Mouse (Mus musculus) urinary bladder, postnatal 10 days (tissue): ENCODE measurements at regions not wholly inside any gene's neighbourhood (a gene's known extent, or its start where the extent isn't known, plus 50 kb on each side); places are given as distances from the start of the nearest gene placed in this dataset.

Experiments
- DNase-seq: peaks from one replicate; pipeline ENCODE4 v3.0.0; 2022; ENCODE audit warnings: low spot score

DNA sequence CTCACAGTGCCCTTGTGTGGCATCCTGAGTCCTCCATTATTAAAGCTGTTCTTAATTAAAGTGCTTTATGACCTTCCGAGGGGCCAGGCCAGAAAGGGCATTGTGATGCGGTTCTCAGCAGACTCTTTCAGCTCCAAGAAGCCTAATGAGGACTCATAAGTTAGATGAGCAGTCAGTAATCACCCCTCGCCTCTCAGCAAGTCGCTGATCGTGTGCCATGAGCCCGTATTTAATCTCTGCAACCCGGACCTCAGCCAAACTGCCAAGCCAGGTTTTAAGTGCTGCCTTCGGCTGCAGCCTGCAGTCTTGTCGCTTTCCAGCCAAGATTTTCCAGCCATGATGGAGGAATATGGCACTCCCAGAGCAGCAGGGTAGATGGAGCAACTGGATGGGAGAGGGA lies 56.1 kb upstream of the Rbfox1 start:
- DNase-seq: no peak

DNA sequence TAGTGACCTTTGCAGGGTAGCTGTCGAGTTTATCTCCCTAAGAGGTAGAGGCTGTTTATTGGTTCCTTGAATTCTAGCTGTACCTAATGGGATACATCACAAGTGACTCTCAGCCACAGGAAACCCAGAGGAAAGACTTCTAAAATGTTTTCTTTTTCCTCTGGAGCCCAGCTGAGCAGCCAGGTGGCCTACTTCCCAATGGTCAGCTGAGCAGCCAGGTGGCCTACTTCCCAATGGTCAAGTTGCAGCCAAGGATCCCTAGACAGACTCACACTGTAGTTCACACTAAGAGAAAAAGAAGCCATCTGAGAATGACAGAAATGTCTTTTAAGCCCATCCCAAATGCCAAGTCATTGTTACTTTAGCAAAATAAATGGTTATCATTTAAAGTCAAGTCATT lies 61.8 kb upstream of the Rbfox1 start:
- DNase-seq: no peak

- DNase-seq: no peak
Observed at GRCm38 (mm10) chr16:5817166-5817565, 68.0 kb upstream of the Rbfox1 start.

DNA sequence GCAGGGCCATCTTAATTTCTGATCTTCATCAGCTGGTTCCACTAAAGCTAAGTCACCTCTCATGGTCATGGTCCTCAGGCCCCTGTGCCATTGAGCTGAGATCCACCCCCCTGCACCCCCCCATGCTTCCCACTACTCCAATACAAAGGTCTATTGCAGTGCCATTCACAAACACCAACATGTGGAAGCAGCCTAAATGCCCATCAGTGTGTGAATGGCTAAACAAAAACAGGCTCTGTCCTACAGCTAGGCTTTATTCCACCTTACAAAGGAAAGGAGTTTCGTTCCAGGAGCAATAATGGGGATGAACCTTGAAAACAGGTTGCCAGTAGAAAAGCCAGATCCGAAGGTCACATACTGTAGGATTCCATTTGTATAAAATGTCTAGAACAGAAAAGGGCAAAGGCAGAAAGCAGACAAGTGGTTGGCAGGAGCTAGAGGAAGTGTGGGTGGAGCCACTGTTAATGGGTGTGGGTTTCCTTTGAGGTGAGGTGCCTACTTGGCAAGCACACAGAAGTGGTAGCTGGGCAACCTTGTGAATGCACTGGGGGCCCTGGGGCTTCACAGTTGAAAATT lies 72.8 kb upstream of the Rbfox1 start:
- DNase-seq: no peak

DNA sequence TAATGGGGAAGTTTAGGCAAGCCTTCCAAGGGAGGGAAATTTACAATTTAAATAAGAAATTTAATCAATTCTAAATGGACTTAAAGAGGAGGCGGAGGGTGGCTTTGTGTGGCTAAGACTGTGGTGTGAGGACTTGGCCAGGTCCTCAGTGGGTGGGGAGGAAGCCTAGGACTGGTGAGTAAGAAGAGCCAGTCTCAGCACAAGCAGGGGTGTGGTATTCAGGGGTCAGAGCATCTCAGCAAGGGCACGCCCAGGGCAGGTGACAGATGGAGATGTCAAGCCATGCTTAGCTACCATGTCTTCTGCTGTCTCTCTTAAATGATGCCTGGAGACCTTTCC lies 73.5 kb upstream of the Rbfox1 start:
- no peak for DNase-seq

GRCm38 (mm10) chr16:5810986-5811653 lies 74.0 kb upstream of the Rbfox1 start:
- no peak for DNase-seq

GRCm38 (mm10) chr16:5798188-5798587 lies 87.0 kb upstream of the Rbfox1 start:
- DNase-seq: no peak

- no peak for DNase-seq
Observed at GRCm38 (mm10) chr16:5792216-5792615, 92.9 kb upstream of the Rbfox1 start.

DNA sequence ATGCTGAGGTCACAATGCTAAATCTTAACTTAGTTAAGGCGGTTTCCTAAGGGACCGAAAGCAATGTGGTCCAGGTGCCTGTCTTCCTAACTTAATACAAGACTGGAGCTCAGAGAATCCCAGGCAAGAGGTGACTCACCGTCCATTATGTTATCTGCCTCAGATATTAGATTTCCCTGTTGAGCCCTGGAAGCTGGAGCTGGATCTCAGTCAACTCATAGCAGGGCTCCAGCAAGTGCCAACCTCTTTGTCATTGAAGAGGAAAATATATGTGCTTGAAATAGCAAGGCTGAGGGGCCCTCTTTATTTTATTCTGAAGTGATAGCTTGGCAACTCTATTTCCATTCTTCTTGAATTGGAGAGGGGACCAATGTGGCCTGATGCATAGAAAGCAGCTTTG lies 95.0 kb upstream of the Rbfox1 start:
- no peak for DNase-seq

DNA sequence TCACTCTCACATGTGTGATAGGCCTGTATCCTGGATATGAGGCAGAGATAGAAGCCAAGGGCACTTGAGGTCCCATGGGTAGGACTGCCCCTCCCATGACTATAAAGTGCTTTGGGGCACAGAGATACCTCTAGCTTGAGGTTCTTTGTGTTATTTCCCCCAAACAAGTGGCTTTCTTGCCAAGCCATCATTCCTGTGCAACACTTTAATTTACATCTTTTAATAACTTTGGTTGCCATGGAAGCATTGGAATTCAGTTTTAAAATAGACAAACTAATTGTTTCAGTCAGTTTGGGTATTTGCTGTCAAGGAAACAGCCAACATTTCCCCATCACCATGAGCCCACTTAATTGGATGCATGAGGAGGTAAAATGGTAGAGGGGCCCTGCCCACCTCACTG lies 97.9 kb upstream of the Rbfox1 start:
- no peak for DNase-seq

DNA sequence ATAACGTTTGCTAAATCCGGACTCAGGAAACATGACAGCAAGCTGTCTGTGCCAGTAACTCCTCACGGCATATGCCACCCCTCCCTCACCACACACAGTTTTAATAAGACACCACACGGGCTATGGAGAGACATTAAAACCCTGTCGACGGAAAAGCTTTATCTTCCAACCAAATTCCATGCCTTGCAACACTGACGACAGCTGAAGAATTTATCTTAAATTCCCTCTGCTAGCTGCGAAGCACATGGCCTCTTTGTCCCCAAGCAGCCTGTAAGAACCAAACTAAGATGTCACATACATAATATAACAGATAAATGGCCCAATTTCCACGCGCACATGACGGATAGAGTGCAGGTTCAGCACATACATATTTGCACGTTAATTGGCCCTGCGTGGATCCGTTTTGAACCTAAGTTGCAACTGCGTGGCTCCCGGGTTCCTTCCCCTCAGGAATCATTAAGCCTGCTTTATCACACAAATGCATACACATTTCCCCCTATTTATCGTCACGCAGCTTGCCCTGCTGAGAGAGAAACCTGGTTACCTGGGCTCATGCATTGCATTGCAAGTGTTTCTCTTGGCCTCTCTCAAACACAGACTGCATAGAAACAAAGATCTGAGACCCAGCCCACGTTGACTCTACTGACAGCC lies 118.3 kb upstream of the Rbfox1 start:
- DNase-seq: no peak

DNA sequence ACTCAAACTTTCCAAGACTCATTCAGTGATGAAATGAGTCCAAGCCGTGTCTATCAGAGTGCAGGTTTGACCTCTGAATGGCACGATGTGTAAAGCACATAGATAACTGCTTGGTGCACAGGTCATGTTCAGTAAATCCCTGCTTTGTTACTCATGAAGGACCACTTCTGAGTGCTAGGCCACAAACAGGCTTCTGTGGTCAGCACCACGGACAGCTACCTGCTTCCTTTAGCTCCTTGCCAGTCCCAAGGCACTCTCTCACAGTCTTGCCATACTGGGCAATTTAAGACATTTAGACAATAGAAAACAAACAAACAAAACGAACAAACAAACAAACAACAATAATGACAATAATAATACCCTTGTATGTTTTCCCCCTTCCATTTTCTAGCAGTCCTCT lies 120.0 kb upstream of the Rbfox1 start:
- no peak for DNase-seq

DNA sequence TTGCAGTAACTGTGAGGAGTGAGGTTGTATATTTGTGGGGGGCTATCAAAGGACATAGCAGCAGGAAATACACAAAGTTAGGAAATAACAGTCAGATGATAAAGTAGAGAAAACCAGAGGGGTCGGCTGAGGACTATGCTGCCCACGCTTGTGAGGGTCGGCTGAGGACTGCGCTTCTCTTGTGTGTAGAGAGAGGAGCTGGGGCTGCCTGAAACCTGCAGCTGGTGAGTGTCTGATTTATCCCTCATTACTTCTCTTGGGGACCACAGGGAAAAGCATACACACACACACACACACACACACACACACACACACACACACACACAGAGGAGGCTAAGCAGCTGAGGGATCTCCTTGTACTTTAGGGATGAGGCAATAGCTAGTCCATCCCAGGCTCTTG lies 124.3 kb upstream of the Rbfox1 start:
- DNase-seq: no peak

DNA sequence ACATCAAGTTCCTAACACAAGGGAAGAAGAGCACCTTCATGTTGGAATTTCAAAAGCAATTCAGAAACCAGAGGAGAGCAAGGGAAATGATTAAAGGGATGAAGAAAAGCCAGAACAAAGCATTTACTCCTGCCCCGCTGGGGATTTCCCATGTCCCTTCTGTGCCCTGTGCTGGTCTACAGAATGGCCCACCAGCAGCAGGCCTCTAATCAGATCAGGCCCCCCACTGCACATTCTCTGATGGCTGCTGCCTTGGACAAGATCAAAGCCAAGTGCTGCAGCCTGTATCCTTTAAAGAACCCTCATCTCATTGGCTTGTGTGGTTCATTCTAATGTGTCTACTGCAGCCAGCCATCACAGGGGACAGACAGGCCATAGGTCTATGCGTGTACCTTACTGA lies 126.1 kb upstream of the Rbfox1 start:
- DNase-seq: no peak

GRCm38 (mm10) chr16:5742716-5743507 lies 142.2 kb upstream of the Rbfox1 start:
- no peak for DNase-seq

- no peak for DNase-seq
Observed at GRCm38 (mm10) chr16:5740776-5741175, 144.4 kb upstream of the Rbfox1 start.

GRCm38 (mm10) chr16:5733608-5734007 lies 151.5 kb upstream of the Rbfox1 start:
- DNase-seq: no peak

GRCm38 (mm10) chr16:5722506-5722905 lies 162.6 kb upstream of the Rbfox1 start:
- DNase-seq: no peak

DNA sequence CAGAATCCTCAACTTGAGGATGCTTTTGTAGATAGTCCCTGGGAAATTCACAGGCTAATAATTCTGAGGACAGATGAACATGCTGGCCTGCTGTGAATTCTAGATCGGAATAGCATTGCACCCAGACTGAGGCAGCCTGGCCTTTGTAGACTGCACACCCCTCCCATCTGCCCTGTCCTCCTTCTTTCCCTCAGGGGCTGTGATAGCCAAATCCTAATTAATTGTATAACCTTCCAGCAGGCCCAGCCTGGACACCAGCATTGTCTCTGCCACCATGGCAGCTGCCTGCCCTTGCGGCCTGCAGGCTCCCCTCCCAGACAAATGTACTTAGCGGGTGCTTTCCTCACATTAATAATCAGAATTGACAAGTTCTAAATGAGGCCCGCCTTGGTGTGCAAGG lies 171.7 kb upstream of the Rbfox1 start:
- no peak for DNase-seq

DNA sequence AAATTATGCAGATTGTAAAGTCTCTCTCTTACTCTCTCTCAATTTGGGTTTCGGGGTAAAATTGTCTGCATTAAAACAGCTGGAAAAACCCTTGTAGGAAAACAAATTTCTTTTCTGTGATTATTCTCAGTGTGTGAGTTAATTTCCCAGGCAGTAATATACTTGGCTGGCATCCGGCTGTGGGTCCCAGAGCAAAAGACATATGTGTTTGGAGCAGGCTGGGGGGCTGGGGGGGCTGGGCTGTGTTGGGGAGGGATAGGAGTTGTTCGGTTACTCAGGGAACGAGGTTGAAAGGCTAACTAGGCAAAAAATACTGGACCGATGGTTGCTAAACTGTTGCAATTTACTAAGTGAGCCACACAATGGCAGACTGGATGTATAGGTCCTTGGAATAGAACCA lies 175.3 kb upstream of the Rbfox1 start:
- no peak for DNase-seq

- DNase-seq: no peak
Observed at GRCm38 (mm10) chr16:5700731-5701255, 184.4 kb upstream of the Rbfox1 start.

DNA sequence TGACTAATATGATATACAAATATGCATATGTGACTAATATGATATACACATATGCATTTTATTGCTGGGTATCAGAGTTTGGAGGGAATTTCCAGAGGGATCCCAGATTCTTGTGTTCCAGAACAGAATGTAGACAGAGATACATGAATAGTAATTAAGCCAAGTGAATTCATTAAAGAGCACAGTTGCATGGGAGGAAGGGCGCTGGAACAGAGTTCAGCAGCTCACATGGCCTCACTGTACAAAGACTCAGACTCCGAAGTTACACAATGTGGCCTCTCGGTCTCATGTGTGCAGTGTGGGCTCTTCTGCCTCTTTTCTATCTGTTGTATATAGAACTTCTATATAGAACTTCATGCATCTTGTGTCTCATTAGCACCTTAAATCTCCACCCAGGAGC lies 196.8 kb upstream of the Rbfox1 start:
- no peak for DNase-seq
